Mouse (Mus musculus) E14TG2a.4 (cell line): ENCODE data around the gene Cfap52.

Source experiments
- H3K27me3 ChIP-seq: 2 replicates; pipeline ENCODE4 v1.6.1; 2014; ENCODE audit warnings: low read length, control low read depth; ENCODE audit not compliant: insufficient read depth
- H3K36me3 ChIP-seq: 2 replicates; pipeline ENCODE4 v1.6.1; 2014; ENCODE audit warnings: low read length, control low read depth; ENCODE audit not compliant: insufficient read depth
- H3K4me1 ChIP-seq: replicated peaks from 2 replicates; pipeline ENCODE4 v1.6.1; 2014; ENCODE audit warnings: low read depth, low read length, control low read depth
- H3K4me3 ChIP-seq: replicated peaks from 2 replicates; pipeline ENCODE4 v1.5.1; 2014; ENCODE audit warnings: mild to moderate bottlenecking, low read length
- H3K9me3 ChIP-seq: 2 replicates; pipeline ENCODE4 v1.6.1; 2014; ENCODE audit warnings: low read length, control low read depth
- CTCF ChIP-seq: conservative IDR thresholded peaks from 2 replicates; pipeline ENCODE4 v1.5.1; 2014; ENCODE audit warnings: low read length
- NANOG ChIP-seq: IDR thresholded peaks from 2 replicates; pipeline ENCODE4 v1.6.1; 2014; ENCODE audit warnings: borderline replicate concordance, low read length, mixed read lengths
- POU5F1 ChIP-seq: IDR thresholded peaks from 2 replicates; pipeline ENCODE4 v1.6.1; 2014; ENCODE audit warnings: low read length, borderline replicate concordance

Gene Cfap52

DNA sequence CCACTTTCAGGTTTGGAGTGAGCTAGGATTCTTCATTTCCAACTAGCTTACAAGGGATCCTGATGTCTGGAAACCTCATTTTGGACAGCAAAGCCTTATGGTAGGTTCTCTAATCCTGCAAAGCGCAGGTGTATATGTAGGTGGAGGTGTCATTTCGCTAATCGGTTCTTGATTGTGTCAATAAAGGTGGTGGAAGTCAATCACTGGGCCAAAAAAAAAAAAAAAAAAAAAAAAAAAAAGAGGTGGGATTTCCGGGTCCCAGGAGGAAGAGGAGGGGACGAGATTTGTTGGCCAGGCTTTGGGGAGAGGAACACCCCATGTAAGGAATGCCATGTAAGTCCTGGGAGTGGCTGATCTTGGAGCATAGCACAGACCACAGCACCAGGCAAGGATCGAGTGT lies 11.0 kb downstream of the Cfap52 start:
- Histone ChIP-seq H3K4me3 (no peak overlapping the region), H3K4me1 (no peaks in the 10 kb centered on the region), H3K36me3 (no peaks in the 10 kb centered on the region), H3K27me3 (0 out of 2 replicates have a peak, but pooled peaks cover 3% of the 10 kb centered on the region), H3K9me3 (no peaks in the 10 kb centered on the region)
- TF ChIP-seq POU5F1 (no peak), CTCF (no peak), NANOG (no peak)

DNA sequence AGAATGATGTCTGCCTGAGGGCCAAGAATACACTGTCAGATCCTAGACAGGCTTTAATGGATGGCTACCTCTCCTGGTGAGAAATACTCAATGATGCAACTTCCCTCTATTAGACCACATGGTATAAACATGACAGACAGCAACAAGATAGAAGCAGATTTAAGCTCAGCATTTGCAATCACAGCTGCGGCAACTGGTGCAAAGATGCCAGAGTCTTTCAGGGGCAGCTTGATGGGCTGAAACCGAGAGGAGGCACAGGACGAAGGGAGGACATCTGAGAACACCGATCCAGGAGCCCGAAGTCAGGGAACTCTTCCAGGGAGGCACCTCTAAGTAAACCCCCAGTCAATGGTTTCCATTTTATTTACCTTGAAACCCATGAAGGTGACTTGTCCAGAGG lies 11.8 kb downstream of the Cfap52 start:
- no peaks in the 10 kb centered on the region for H3K9me3 ChIP-seq
- H3K4me3 ChIP-seq, result no peak overlapping the region
- no peaks in the 10 kb centered on the region for H3K36me3 ChIP-seq
- 0 out of 2 replicates have a peak, but pooled peaks cover 6% of the 10 kb centered on the region for H3K27me3 ChIP-seq
- TF ChIP-seq NANOG (no peak), CTCF (no peak), POU5F1 (no peak)
- no peaks in the 10 kb centered on the region for H3K4me1 ChIP-seq

DNA sequence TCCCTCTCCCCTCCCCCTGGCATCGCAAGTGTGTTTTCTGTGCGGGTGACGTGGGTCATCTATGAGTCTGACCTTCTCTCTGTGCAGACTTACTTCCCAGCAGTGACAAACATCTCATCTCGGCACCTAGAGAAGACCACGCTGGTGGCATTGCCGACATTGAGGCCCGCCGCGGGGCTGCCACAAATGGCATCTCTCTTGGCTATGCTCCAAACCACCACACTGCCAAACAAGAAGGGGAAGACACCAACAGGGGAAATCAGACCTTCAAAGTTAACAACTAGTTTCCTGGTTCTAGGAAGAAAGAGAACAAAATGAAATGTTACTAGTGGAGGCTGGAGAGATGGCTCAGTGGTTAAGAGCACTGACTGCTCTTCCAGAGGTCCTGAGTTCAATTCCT lies 16.0 kb downstream of the Cfap52 start:
- Histone ChIP-seq H3K27me3 (peaks cover 9% of the 10 kb centered on the region; the same call in 1 of the 2 replicates), H3K4me1 (no peaks in the 10 kb centered on the region), H3K36me3 (no peaks in the 10 kb centered on the region), H3K4me3 (no peak overlapping the region), H3K9me3 (no peaks in the 10 kb centered on the region)
- no peak for TF ChIP-seq NANOG
- TF ChIP-seq POU5F1, result no peak
- TF ChIP-seq CTCF, result no peak

GRCm38 (mm10) chr11:67948229-67948628 lies 17.2 kb downstream of the Cfap52 start:
- Histone ChIP-seq H3K9me3 (no peaks in the 10 kb centered on the region), H3K27me3 (peaks cover 9% of the 10 kb centered on the region; the same call in 1 of the 2 replicates), H3K4me1 (no peaks in the 10 kb centered on the region), H3K36me3 (no peaks in the 10 kb centered on the region), H3K4me3 (no peak overlapping the region)
- TF ChIP-seq POU5F1 (no peak), NANOG (no peak), CTCF (no peak)

GRCm38 (mm10) chr11:67932156-67932555 lies 33.3 kb downstream of the Cfap52 start:
- H3K27me3 ChIP-seq, result 0 out of 2 replicates have a peak, but pooled peaks cover 15% of the 10 kb centered on the region
- H3K4me1 ChIP-seq, result peaks cover 27% of the 10 kb centered on the region
- H3K4me3 ChIP-seq, result no peak overlapping the region
- no peaks in the 10 kb centered on the region for H3K9me3 ChIP-seq
- H3K36me3 ChIP-seq, result no peaks in the 10 kb centered on the region
- TF ChIP-seq POU5F1 (no peak), NANOG (peak; percentile 41; the same call in 1 of the 2 replicates)

DNA sequence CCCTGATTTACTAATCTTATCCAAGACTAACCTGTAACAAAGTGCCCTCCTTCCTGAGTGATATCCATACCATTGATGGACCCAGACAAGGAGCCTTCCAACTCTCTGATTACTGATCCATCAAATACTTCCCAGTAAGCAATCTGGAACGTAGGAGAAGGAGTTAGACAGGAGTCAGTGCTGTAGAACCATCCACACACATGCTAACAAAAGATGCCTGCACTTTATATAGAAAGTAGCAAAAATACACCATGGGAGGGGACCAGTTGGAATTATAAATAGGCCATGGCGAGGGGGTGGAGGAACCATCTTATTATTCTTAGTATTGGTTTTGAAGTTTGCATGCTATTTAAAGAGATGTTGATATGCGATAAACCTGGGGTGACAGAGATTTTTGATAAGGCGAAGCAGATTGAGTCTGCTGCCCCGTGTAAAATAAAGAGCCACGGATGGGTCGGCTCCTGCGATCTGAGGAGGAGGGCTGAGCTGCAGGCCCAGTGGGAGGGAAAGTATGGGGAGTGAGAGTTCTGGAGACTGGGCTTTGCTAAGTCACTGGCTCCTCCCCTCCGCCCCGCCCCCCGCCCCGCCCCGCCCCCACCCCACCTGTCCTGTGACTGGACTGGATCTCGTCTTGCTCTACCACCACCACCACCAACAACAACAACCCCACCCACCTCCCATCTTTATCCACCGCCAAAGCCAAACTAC lies 38.9 kb downstream of the Cfap52 start:
- H3K36me3 ChIP-seq, result no peaks in the 10 kb centered on the region
- H3K27me3 ChIP-seq, result peaks cover 7% of the 10 kb centered on the region; the same call in 1 of the 2 replicates
- H3K4me3 ChIP-seq, result 0 out of 2 replicates have a peak overlapping the region, but pooled peaks have one; percentile 29
- peaks cover 38% of the 10 kb centered on the region for H3K4me1 ChIP-seq
- H3K9me3 ChIP-seq, result no peaks in the 10 kb centered on the region
- TF ChIP-seq POU5F1 (no peak), CTCF (no peak), NANOG (no peak)

- H3K27me3 ChIP-seq, result peaks cover 15% of the 10 kb centered on the region
- no peak overlapping the region for H3K4me3 ChIP-seq
- H3K36me3 ChIP-seq, result no peaks in the 10 kb centered on the region
- TF ChIP-seq CTCF, result no peak
- no peak for TF ChIP-seq POU5F1
- TF ChIP-seq NANOG, result no peak
- peaks cover 51% of the 10 kb centered on the region for H3K4me1 ChIP-seq
- H3K9me3 ChIP-seq, result no peaks in the 10 kb centered on the region
These were observed 40.5 kb downstream of the Cfap52 start for GRCm38 (mm10) chr11:67925000-67925399.

- peaks cover 52% of the 10 kb centered on the region for H3K4me1 ChIP-seq
- no peaks in the 10 kb centered on the region for H3K9me3 ChIP-seq
- peaks cover 28% of the 10 kb centered on the region for H3K27me3 ChIP-seq
- H3K4me3 ChIP-seq, result no peak overlapping the region
- TF ChIP-seq CTCF (peak; percentile 24), NANOG (no peak)
- no peaks in the 10 kb centered on the region for H3K36me3 ChIP-seq
These were observed 41.7 kb downstream of the Cfap52 start for GRCm38 (mm10) chr11:67923720-67924119.

- 0 out of 2 replicates have a peak, but pooled peaks have one; percentile 7 for TF ChIP-seq CTCF
- no peak for TF ChIP-seq POU5F1
- Histone ChIP-seq H3K27me3 (peaks cover 28% of the 10 kb centered on the region), H3K9me3 (no peaks in the 10 kb centered on the region), H3K4me1 (peaks cover 51% of the 10 kb centered on the region), H3K4me3 (peak overlapping the region; percentile 95), H3K36me3 (no peaks in the 10 kb centered on the region)
These were observed 42.7 kb downstream of the Cfap52 start for GRCm38 (mm10) chr11:67922755-67923125.
